Mouse (Mus musculus) liver, postnatal 0 days (tissue): ENCODE measurements around the gene Anp32a. TPM values are rescaled to one million over a fixed set of nuclear protein-coding genes. Genes with fewer than 3 reads are reported as not detected.

Source experiments
- ATAC-seq: fragments of 200-750 bp; cut with Nextera tagmentation; 2 replicates; pipeline ENCODE4 v1.8.0; 2017; ENCODE audit warnings: mild to moderate bottlenecking, moderate library complexity
- DNase-seq: peaks from one replicate; pipeline ENCODE4 v3.0.0-alpha.2; 2016
- H3K27ac ChIP-seq: fragments of 300-500 bp; sonication (generic); 2 replicates; pipeline ENCODE4 v1.5.1; 2014; ENCODE audit warnings: antibody characterized with exemption, moderate library complexity, mild to moderate bottlenecking, low read depth
- H3K27me3 ChIP-seq: fragments of 300-500 bp; sonication (generic); 2 replicates; pipeline ENCODE4 v1.6.1; 2014; ENCODE audit warnings: low read length, control low read depth, mixed read lengths; ENCODE audit not compliant: insufficient read depth
- H3K36me3 ChIP-seq: fragments of 300-500 bp; sonication (generic); replicated peaks from 2 replicates; pipeline ENCODE4 v1.6.1; 2014; ENCODE audit warnings: mild to moderate bottlenecking, control low read depth, low read length, moderate library complexity, mixed read lengths; ENCODE audit not compliant: insufficient read depth
- H3K4me1 ChIP-seq: fragments of 300-500 bp; sonication (generic); 2 replicates; pipeline ENCODE4 v1.6.1; 2014; ENCODE audit warnings: antibody characterized with exemption, mild to moderate bottlenecking, control low read depth; ENCODE audit not compliant: insufficient read depth
- H3K4me2 ChIP-seq: fragments of 300-500 bp; sonication (generic); 2 replicates; pipeline ENCODE4 v1.6.1; 2014; ENCODE audit warnings: low read depth, mild to moderate bottlenecking, low read length, moderate library complexity, mixed read lengths
- H3K4me3 ChIP-seq: fragments of 300-500 bp; sonication (generic); 2 replicates; pipeline ENCODE4 v1.5.1; 2014; ENCODE audit warnings: low read depth, low read length
- H3K9ac ChIP-seq: fragments of 300-500 bp; sonication (generic); replicated peaks from 2 replicates; pipeline ENCODE4 v1.6.1; 2014; ENCODE audit warnings: mild to moderate bottlenecking, moderate library complexity
- H3K9me3 ChIP-seq: fragments of 300-500 bp; sonication (generic); 2 replicates; pipeline ENCODE4 v1.6.1; 2016; ENCODE audit warnings: mild to moderate bottlenecking, control low read depth, low read length, mixed read lengths
- CTCF ChIP-seq: sonication (generic); IDR thresholded peaks from 2 replicates; pipeline ENCODE4 v1.5.1; 2016; ENCODE audit warnings: antibody characterized with exemption, low read depth
- EP300 ChIP-seq: IDR thresholded peaks from 2 replicates; pipeline ENCODE4 v1.6.1; 2016; ENCODE audit warnings: antibody characterized with exemption, low read depth, mild to moderate bottlenecking
- WGBS: fragments of 180-500 bp; shearing (Covaris S2); extraction: QIAGEN DNeasy Blood & Tissue Kit; methylation state at CpG from one replicate; pipeline ENCODE4 v1.1.7; 2014; ENCODE audit not compliant: insufficient replicate concordance; 5-methylcytosine and 5-hydroxymethylcytosine counted together
- polyA plus RNA-seq: library from polyadenylated mRNA; unstranded; fragments of >200 nt; fragmentation: Nextera tagmentation; extraction: Ambion mirVana; gene quantifications from 2 replicates; pipeline ENCODE4 v1.2.1, GENCODE M21; 2015

Anp32a gene
- polyA plus RNA-seq, 1 experiment from 2014 or later = 60.4 TPM

DNA sequence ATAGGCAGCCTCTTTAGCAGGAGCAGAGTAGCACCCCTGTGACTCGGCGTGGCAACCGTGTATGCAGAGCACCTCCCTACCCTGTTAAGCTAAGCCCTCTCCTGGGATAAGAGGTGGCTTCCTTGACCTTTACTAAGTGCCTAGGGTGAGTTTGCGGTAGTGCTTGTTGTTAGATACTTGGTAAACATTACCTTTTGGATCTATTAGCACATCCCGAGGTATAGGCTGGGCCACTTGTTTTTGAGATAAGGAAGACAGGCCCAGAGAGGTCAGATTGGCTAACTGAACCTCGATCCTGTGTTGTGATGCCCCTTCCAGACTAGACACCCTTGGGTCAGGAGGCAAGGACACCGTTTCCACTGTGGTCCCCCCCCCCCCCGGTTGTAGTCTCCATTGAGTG is 16.5 kb downstream of the Anp32a start:
- Histone ChIP-seq H3K27me3 (no peaks in the 10 kb centered on the region), H3K4me2 (no peak overlapping the region), H3K36me3 (peaks cover 24% of the 10 kb centered on the region), H3K4me1 (peaks cover 72% of the 10 kb centered on the region), H3K9me3 (no peaks in the 10 kb centered on the region), H3K27ac (peak overlapping the region; percentile 40; the same call in 1 of the 2 replicates), H3K4me3 (no peak overlapping the region), H3K9ac (no peak overlapping the region)
- ATAC-seq (no peak; the same call in 1 of the 2 replicates), DNase-seq (no peak)
- TF ChIP-seq EP300 = no peak
- TF ChIP-seq CTCF = no peak
- 59% methylated on average over 8 of the region's 8 CpGs for WGBS

DNA sequence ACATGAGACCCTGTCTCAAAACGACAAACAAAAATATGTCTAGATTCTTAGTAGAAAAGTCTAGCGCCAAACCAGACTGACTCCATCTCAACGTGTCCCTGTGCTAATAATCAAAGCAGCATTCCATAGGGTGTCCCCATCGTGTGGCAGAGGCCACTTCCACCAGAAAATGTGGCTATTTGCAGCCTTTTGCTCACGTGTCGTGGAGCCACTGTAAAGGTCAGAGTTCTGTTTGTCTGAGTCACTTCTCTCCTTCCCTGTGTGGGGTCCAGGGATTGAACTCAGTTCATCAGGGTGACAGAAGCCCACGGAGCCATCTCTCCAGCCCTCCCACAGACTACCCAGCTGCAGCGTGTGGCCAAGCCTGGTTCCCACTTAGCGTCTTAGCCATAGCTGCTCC is 17.8 kb downstream of the Anp32a start:
- peaks cover 77% of the 10 kb centered on the region for H3K4me1 ChIP-seq
- H3K4me3 ChIP-seq = no peak overlapping the region
- H3K9ac ChIP-seq = no peak overlapping the region
- H3K9me3 ChIP-seq = no peaks in the 10 kb centered on the region
- H3K4me2 ChIP-seq = no peak overlapping the region
- H3K27ac ChIP-seq = no peak overlapping the region
- no peak for TF ChIP-seq EP300
- H3K27me3 ChIP-seq = no peaks in the 10 kb centered on the region
- ATAC-seq (no peak), DNase-seq (no peak)
- H3K36me3 ChIP-seq = peaks cover 24% of the 10 kb centered on the region
- WGBS = 64% methylated on average over 9 of the region's 9 CpGs

DNA sequence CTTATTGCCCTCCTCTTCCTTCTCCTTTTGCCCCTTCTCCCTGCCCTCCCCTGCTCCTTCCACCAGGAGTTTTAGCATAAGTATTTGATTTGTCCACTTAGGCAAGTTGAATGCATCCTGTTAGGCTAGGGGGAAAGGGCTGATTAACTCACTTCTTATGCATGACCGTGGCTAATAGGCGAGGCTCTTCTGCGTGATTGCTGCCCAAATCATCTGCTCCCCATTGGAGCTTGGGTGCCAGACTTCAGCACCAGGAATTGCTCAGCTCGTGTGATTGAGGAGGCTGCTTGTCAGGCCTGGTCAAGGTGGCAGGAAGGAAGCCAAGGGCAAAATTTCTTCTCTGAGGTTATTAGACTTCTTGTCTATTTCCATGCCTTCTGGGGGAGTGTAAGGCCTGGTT is 19.8 kb downstream of the Anp32a start:
- Histone ChIP-seq H3K4me1 (peaks cover 80% of the 10 kb centered on the region), H3K4me3 (no peak overlapping the region), H3K36me3 (peaks cover 17% of the 10 kb centered on the region; the same call in 1 of the 2 replicates), H3K4me2 (no peak overlapping the region), H3K27ac (no peak overlapping the region), H3K9me3 (no peaks in the 10 kb centered on the region), H3K27me3 (no peaks in the 10 kb centered on the region), H3K9ac (no peak overlapping the region)
- DNase-seq = no peak
- TF ChIP-seq EP300 (no peak), CTCF (no peak)
- no peak for ATAC-seq
- WGBS = 45% methylated on average over 4 of the region's 4 CpGs

DNA sequence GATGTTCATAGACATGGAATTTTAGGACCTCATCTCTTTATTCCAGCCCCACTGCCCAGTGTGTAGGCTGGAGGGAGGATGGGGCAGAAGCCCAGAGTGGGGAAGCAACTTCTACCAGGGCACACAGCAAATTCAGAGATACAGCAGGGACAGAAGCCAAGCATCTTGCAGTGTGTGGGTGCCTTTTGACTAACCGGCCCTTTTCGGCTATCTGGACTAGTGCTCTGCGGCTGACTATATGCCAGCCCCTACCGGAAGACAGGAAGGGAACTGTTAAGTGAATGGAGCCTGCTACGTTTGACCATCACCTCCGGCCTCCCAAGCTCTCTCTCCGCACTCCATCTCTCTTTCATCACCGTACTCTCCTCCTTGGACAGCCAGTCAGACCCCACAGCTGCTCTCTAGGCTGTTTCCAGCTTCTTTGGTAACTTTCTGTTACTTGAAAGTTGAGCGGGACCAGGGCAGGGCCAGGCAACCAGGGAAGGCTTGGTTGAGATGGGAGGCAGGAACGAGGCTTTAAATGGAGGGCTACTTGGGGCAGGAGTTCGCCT is 21.8 kb downstream of the Anp32a start:
- no peaks in the 10 kb centered on the region for H3K27me3 ChIP-seq
- ATAC-seq (no peak), DNase-seq (no peak)
- peak overlapping the region; percentile 51; the same call in 1 of the 2 replicates for H3K9ac ChIP-seq
- peak overlapping the region; percentile 16; the same call in 1 of the 2 replicates for H3K27ac ChIP-seq
- WGBS = 31% methylated on average over 11 of the region's 11 CpGs
- H3K9me3 ChIP-seq = no peaks in the 10 kb centered on the region
- peak overlapping the region; percentile 65 for H3K4me2 ChIP-seq
- TF ChIP-seq CTCF (no peak), EP300 (no peak)
- no peak overlapping the region for H3K4me3 ChIP-seq
- peaks cover 86% of the 10 kb centered on the region for H3K4me1 ChIP-seq
- 0 out of 2 replicates have a peak, but pooled peaks cover 11% of the 10 kb centered on the region for H3K36me3 ChIP-seq

DNA sequence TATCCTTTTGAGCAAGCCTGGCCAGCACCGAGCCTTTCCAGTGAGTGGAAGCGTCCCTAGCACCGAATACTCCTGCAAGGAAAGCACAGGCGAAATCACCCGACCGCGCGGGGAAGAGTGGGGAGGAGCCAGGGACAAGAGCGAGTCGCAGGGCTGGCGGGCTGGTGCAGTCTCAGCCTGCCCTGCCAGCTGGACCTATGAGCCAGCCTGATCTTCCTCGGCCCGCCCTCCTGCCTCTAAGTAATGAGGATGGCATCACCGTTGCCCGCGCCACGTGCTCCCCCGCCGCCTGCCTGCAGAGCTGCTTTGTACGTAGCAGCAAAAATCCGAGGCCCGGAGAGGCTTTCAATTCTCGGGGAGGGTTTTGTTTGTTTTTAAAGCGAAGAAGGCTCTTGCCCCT is 22.5 kb downstream of the Anp32a start:
- Histone ChIP-seq H3K27ac (peak overlapping the region; percentile 40; the same call in 1 of the 2 replicates), H3K4me1 (peaks cover 86% of the 10 kb centered on the region), H3K4me2 (peak overlapping the region; percentile 65), H3K4me3 (no peak overlapping the region), H3K36me3 (0 out of 2 replicates have a peak, but pooled peaks cover 7% of the 10 kb centered on the region), H3K27me3 (no peaks in the 10 kb centered on the region), H3K9ac (peak overlapping the region; percentile 51), H3K9me3 (no peaks in the 10 kb centered on the region)
- TF ChIP-seq CTCF (0 out of 2 replicates have a peak, but pooled peaks have one; percentile 6), EP300 (no peak)
- DNase-seq (peak; percentile 84), ATAC-seq (peak; percentile 89)
- 7% methylated on average over 24 of the region's 24 CpGs for WGBS

DNA sequence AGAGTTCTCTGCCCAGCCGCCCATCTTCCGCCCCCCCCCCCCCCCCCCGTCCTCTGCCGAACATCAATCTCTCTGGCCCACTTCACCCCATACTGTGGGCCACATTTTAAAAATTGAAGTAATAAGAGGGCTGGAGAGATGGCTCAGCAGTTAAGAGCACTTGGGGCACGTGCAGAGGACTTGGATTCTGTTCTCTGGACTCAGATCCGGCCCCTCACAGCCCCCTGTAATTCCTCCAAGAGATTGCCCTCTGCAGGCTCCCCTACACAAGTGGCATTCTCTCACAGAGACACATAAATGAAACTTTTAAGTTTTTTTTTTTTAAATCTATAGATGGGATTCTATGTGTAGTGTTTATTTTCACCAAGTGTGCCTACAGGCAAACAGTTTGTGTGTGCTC is 23.1 kb downstream of the Anp32a start:
- Histone ChIP-seq H3K4me1 (peaks cover 85% of the 10 kb centered on the region), H3K9ac (no peak overlapping the region; the same call in 1 of the 2 replicates), H3K27me3 (no peaks in the 10 kb centered on the region), H3K4me3 (no peak overlapping the region), H3K27ac (no peak overlapping the region), H3K9me3 (no peaks in the 10 kb centered on the region), H3K4me2 (peak overlapping the region; percentile 65), H3K36me3 (0 out of 2 replicates have a peak, but pooled peaks cover 1% of the 10 kb centered on the region)
- DNase-seq (no peak), ATAC-seq (no peak)
- TF ChIP-seq CTCF = no peak
- WGBS = 43% methylated on average over 6 of the region's 6 CpGs
